Mouse (Mus musculus) liver, postnatal 0 days (tissue): ENCODE results near the gene Naxe. TPM values are rescaled to one million over a fixed set of nuclear protein-coding genes. Genes with fewer than 3 reads are reported as not detected.

Source experiments
- ATAC-seq: fragments of 200-750 bp; cut with Nextera tagmentation; 2 replicates; pipeline ENCODE4 v1.8.0; 2017; ENCODE audit warnings: mild to moderate bottlenecking, moderate library complexity
- DNase-seq: peaks from one replicate; pipeline ENCODE4 v3.0.0-alpha.2; 2016
- H3K27ac ChIP-seq: fragments of 300-500 bp; sonication (generic); 2 replicates; pipeline ENCODE4 v1.5.1; 2014; ENCODE audit warnings: antibody characterized with exemption, moderate library complexity, mild to moderate bottlenecking, low read depth
- H3K27me3 ChIP-seq: fragments of 300-500 bp; sonication (generic); 2 replicates; pipeline ENCODE4 v1.6.1; 2014; ENCODE audit warnings: low read length, control low read depth, mixed read lengths; ENCODE audit not compliant: insufficient read depth
- H3K36me3 ChIP-seq: fragments of 300-500 bp; sonication (generic); replicated peaks from 2 replicates; pipeline ENCODE4 v1.6.1; 2014; ENCODE audit warnings: mild to moderate bottlenecking, control low read depth, low read length, moderate library complexity, mixed read lengths; ENCODE audit not compliant: insufficient read depth
- H3K4me1 ChIP-seq: fragments of 300-500 bp; sonication (generic); 2 replicates; pipeline ENCODE4 v1.6.1; 2014; ENCODE audit warnings: antibody characterized with exemption, mild to moderate bottlenecking, control low read depth; ENCODE audit not compliant: insufficient read depth
- H3K4me2 ChIP-seq: fragments of 300-500 bp; sonication (generic); 2 replicates; pipeline ENCODE4 v1.6.1; 2014; ENCODE audit warnings: low read depth, mild to moderate bottlenecking, low read length, moderate library complexity, mixed read lengths
- H3K4me3 ChIP-seq: fragments of 300-500 bp; sonication (generic); 2 replicates; pipeline ENCODE4 v1.5.1; 2014; ENCODE audit warnings: low read depth, low read length
- H3K9ac ChIP-seq: fragments of 300-500 bp; sonication (generic); replicated peaks from 2 replicates; pipeline ENCODE4 v1.6.1; 2014; ENCODE audit warnings: mild to moderate bottlenecking, moderate library complexity
- H3K9me3 ChIP-seq: fragments of 300-500 bp; sonication (generic); 2 replicates; pipeline ENCODE4 v1.6.1; 2016; ENCODE audit warnings: mild to moderate bottlenecking, control low read depth, low read length, mixed read lengths
- CTCF ChIP-seq: sonication (generic); IDR thresholded peaks from 2 replicates; pipeline ENCODE4 v1.5.1; 2016; ENCODE audit warnings: antibody characterized with exemption, low read depth
- EP300 ChIP-seq: IDR thresholded peaks from 2 replicates; pipeline ENCODE4 v1.6.1; 2016; ENCODE audit warnings: antibody characterized with exemption, low read depth, mild to moderate bottlenecking
- WGBS: fragments of 180-500 bp; shearing (Covaris S2); extraction: QIAGEN DNeasy Blood & Tissue Kit; methylation state at CpG from one replicate; pipeline ENCODE4 v1.1.7; 2014; ENCODE audit not compliant: insufficient replicate concordance; 5-methylcytosine and 5-hydroxymethylcytosine counted together
- polyA plus RNA-seq: library from polyadenylated mRNA; unstranded; fragments of >200 nt; fragmentation: Nextera tagmentation; extraction: Ambion mirVana; gene quantifications from 2 replicates; pipeline ENCODE4 v1.2.1, GENCODE M21; 2015

Gene Naxe
- polyA plus RNA-seq, 1 experiment from 2014 or later: 78.0 TPM

GRCm38 (mm10) chr3:88082663-88083062 is 24.4 kb upstream of the Naxe start:
- ATAC-seq (peak; percentile 55; the same call in 1 of the 2 replicates), DNase-seq (no peak)
- 0 out of 2 replicates have a peak, but pooled peaks cover 2% of the 10 kb centered on the region for H3K36me3 ChIP-seq
- 14% methylated on average over 4 of the region's 4 CpGs for WGBS
- H3K4me1 ChIP-seq: peaks cover 19% of the 10 kb centered on the region
- no peaks in the 10 kb centered on the region for H3K9me3 ChIP-seq
- peak overlapping the region; percentile 12; the same call in 1 of the 2 replicates for H3K27ac ChIP-seq
- H3K4me3 ChIP-seq: peak overlapping the region; percentile 78
- peak overlapping the region; percentile 56; the same call in 1 of the 2 replicates for H3K9ac ChIP-seq
- TF ChIP-seq CTCF (no peak), EP300 (no peak)
- H3K4me2 ChIP-seq: peak overlapping the region; percentile 91
- no peaks in the 10 kb centered on the region for H3K27me3 ChIP-seq

DNA sequence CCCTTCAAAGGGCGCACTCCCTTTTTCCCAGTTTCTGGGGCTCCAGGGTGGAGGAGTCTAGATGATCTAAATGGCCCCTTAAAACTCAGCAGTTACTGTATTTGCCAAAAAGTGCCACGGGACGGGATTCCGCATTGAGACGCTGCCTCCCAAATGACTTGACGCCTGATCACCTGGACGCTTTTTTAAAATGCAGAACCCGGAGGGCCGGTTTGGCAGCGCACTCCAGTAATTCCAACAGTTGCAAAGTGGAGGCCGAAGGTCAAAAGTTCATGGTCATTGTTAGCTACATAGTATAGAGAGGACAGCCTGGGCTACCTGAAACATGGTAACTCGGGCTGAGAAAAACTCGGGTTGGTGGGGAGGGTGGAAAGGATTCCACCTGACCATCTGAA is 23.9 kb upstream of the Naxe start:
- 1% methylated on average over 13 of the region's 13 CpGs for WGBS
- Histone ChIP-seq H3K4me3 (peak overlapping the region; percentile 78), H3K36me3 (0 out of 2 replicates have a peak, but pooled peaks cover 2% of the 10 kb centered on the region), H3K4me2 (peak overlapping the region; percentile 91), H3K27ac (peak overlapping the region; percentile 12; the same call in 1 of the 2 replicates), H3K9me3 (no peaks in the 10 kb centered on the region), H3K9ac (peak overlapping the region; percentile 56), H3K4me1 (peaks cover 19% of the 10 kb centered on the region), H3K27me3 (no peaks in the 10 kb centered on the region)
- no peak for ATAC-seq
- DNase-seq: no peak
- no peak for TF ChIP-seq EP300
- no peak for TF ChIP-seq CTCF

- ATAC-seq (peak; percentile 81), DNase-seq (peak; percentile 91)
- H3K36me3 ChIP-seq: no peaks in the 10 kb centered on the region
- 19% methylated on average over 33 of the region's 33 CpGs for WGBS
- peak within 1 kb of the TSS; percentile 91 for H3K4me2 ChIP-seq
- H3K9me3 ChIP-seq: no peaks in the 10 kb centered on the region
- TF ChIP-seq CTCF: no peak
- TF ChIP-seq EP300: no peak
- H3K4me3 ChIP-seq: peak within 1 kb of the TSS; percentile 78
- H3K27me3 ChIP-seq: no peaks in the 10 kb centered on the region
- H3K4me1 ChIP-seq: peaks cover 19% of the 10 kb centered on the region
- peak within 1 kb of the TSS; percentile 56 for H3K9ac ChIP-seq
- peak within 1 kb of the TSS; percentile 12; the same call in 1 of the 2 replicates for H3K27ac ChIP-seq
These were observed 23.3 kb upstream of the Naxe start, which contains the start of gene Iqgap3 for GRCm38 (mm10) chr3:88081345-88082223. Iqgap3 (plus strand) TSS chr3:88081971.

GRCm38 (mm10) chr3:88078204-88078603 is 19.9 kb upstream of the Naxe start, which contains the start of gene Ttc24:
Ttc24 (minus strand) TSS chr3:88078304.
- 77% methylated on average over 4 of the region's 4 CpGs for WGBS
- H3K4me2 ChIP-seq: no peak within 1 kb of the TSS
- no peak within 1 kb of the TSS for H3K4me3 ChIP-seq
- no peak within 1 kb of the TSS for H3K27ac ChIP-seq
- H3K9ac ChIP-seq: no peak within 1 kb of the TSS
- H3K4me1 ChIP-seq: peaks cover 19% of the 10 kb centered on the region
- no peaks in the 10 kb centered on the region for H3K36me3 ChIP-seq
- ATAC-seq: no peak
- no peak for DNase-seq
- no peaks in the 10 kb centered on the region for H3K27me3 ChIP-seq
- TF ChIP-seq CTCF: no peak
- no peak for TF ChIP-seq EP300
- H3K9me3 ChIP-seq: no peaks in the 10 kb centered on the region

- 20% methylated on average over 8 of the region's 8 CpGs for WGBS
- ATAC-seq: peak; percentile 81
- H3K4me3 ChIP-seq: no peak overlapping the region
- no peaks in the 10 kb centered on the region for H3K27me3 ChIP-seq
- no peaks in the 10 kb centered on the region for H3K9me3 ChIP-seq
- no peaks in the 10 kb centered on the region for H3K36me3 ChIP-seq
- H3K27ac ChIP-seq: no peak overlapping the region
- peak; percentile 33 for DNase-seq
- H3K4me2 ChIP-seq: no peak overlapping the region
- no peak overlapping the region for H3K9ac ChIP-seq
- peaks cover 11% of the 10 kb centered on the region for H3K4me1 ChIP-seq
- TF ChIP-seq EP300 (no peak), CTCF (no peak)
These were observed 19.1 kb upstream of the Naxe start for GRCm38 (mm10) chr3:88077441-88077840.

DNA sequence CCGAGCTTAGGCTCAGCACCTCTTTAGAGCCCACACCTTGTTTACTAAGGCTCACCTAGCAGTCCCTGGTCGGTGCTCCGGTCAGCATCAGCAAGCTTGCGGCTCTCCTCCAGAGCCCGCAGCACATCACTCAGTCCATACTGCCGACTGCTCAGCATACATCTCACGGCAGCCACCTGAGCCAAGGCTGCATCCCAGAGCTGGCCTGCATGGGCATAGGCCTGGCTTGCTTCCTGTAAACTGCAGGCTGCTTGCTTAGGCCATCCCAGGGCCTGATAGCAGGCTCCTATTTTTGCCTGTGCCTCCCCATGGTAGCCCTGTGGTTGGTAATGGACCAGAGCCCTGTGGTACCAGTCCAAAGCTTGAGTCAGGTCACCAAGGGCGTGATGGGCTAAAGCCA is 16.5 kb upstream of the Naxe start:
- Histone ChIP-seq H3K36me3 (no peaks in the 10 kb centered on the region), H3K27me3 (no peaks in the 10 kb centered on the region), H3K4me1 (no peaks in the 10 kb centered on the region), H3K9me3 (no peaks in the 10 kb centered on the region), H3K27ac (no peak overlapping the region), H3K4me3 (no peak overlapping the region), H3K9ac (no peak overlapping the region), H3K4me2 (no peak overlapping the region)
- 70% methylated on average over 8 of the region's 8 CpGs for WGBS
- DNase-seq (no peak), ATAC-seq (no peak)
- no peak for TF ChIP-seq EP300
- TF ChIP-seq CTCF: no peak
